Mouse (Mus musculus) gastrocnemius, postnatal 14 days (tissue): Measurements from ENCODE around the gene Chrnd. TPM values are rescaled to one million over a fixed set of nuclear protein-coding genes. Genes with fewer than 3 reads are reported as not detected.

Experiments used
- DNase-seq: peaks from one replicate; pipeline ENCODE4 v3.0.0; 2021; ENCODE audit warnings: mixed read lengths
- intact Hi-C: fragments of 180-260 bp; cut with DNase I; formaldehyde crosslinking; loops from one replicate; pipeline ENCODE4 v1.15.1; 2025; ENCODE audit warnings: low total_unique reads
- total RNA-seq, 2 experiments: library from RNA; stranded (reverse); gene quantifications; 2 replicates each; pipeline ENCODE4 v1.2.3; 2021

Gene Chrnd
- total RNA-seq, 2 experiments from 2014 or later = 4.4 to 5.2 TPM

DNA sequence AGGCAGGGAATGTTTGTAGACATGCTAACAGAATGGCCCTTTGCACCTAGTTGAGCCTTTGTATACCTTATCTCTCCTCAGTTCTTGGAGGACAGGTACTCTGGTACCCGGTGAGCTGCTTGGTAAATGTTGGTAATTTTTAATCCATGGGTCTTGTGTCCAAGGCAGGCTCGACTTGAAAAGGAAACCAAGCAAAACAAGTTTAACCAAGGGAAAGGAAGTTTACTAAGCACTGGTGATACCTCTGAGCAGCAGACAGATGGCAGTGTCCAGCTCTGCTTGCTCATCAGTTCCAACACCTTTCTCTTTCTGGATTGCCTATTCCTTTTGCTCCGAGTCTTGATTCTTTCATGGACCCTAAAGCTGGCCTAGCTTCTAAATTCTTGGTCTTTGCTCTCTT lies 27.5 kb downstream of the Chrnd start:
- intact Hi-C loops = no loop called here
- no peak for DNase-seq

DNA sequence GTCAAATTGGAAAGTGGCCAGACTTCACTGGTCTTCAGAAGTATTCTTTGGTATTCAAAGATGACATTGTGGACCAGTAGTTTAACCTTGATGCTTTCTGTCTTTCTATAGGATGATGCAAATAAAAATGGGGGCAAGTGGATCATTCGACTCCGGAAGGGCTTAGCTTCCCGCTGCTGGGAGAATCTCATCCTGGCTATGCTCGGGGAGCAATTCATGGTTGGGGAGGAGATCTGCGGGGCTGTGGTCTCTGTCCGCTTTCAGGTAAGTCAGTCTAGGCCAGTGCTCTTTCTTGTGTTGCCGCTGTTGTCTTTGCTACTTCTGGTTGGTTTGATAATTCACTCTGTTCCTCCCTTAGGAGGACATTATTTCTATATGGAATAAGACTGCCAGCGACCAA lies 35.3 kb downstream of the Chrnd start:
- intact Hi-C loops = no loop called here

DNA sequence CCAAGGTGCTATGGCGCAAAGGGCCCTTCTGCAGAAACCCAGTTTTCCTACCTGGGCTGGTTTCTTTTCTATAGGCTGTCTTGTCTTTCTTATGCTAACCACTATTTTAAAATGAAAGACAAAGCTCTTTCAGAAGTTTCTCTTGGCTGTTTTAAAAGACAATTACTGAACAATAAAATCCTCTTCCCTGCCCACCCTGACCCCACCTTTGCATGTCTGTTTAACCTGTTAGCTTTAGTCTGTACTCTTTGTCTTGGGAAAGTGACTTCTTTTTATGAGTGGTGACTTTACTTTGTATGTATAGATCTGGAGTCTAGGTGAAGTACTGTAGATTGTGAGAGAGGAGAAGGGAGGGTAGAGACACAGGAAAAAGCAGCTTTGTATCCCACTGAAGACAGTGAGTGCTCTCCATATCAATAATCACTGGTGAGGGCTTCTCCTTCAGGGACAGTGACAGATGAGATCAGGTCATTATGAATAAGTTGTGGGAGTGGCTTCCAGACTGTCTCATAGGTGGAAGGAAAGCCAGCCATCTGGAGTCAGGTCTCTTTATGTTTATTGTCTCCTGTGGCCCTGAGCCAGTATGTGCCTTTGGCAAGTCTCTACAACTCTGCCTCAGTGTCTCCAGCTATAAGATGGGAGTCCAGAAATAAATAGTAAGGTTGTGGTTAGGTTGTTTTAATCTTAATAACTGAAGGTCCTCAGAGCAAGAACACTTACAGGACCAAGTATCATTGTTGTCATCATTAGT lies 36.2 kb downstream of the Chrnd start:
- DNase-seq = no peak
- intact Hi-C loops = no loop called here

More for the DNA sequence above, 35.3 kb downstream of the Chrnd start:
- no peak for DNase-seq

DNA sequence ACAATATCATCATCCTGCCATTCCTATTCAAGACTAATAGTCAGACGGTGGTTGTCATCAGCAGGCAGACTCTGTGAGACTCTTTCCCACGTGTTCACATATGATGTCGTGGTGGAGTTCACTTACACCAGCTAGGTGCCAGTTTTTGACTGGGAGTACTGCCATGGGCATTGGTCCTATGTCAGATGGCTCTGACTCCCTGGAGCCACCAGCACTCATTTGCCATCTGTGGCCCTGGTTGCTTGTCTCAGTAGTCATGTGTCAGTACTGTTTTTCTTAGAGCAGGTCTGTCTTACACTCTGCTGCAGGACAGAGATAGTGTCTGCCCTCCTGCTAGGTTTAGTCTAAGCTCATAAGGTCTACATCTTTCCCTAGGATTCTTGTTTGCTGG lies 36.7 kb downstream of the Chrnd start:
- peak; percentile 38 for DNase-seq
- intact Hi-C loops = no loop called here

DNA sequence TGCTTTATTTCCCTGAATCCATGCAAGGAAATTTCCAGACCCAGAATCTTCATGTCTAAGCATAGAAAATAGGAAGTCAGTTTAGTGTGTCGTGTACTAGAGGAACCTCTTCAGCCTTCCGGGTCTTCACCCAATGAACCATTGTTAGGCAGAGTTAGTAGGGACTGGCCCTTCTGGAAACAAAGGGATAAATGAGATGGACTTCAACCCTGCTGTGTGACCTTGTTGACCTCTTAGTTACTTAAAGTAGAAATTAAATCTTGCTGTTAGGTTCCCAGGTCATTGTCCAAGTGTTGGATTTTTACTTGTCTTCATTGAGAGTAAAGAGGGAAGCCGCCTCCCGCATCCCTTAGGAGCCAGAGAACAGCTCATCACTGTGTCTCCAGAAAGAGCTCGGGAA lies 40.2 kb downstream of the Chrnd start:
- no peak for DNase-seq
- intact Hi-C loops = no loop called here

DNA sequence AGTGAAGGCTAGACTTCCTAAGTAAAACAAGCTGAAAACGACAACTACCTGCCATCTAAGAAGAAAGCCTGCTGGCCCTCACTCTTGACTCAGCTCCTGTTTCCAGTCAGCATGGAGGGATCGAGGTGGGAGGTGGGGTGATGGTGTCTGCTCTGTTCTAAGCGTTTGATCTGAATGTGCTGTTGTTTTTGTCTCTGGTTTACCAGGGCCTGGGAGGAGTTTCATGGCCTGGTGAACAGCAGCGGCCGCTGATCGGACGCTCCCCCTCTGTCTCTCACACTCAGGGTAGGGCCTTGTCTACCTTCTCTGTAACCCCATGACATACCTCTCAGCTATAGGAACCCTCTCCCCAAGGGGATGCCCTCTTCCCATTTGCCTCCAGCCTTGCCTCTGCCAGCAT lies 41.8 kb downstream of the Chrnd start:
- intact Hi-C loops = no loop called here
- no peak for DNase-seq

DNA sequence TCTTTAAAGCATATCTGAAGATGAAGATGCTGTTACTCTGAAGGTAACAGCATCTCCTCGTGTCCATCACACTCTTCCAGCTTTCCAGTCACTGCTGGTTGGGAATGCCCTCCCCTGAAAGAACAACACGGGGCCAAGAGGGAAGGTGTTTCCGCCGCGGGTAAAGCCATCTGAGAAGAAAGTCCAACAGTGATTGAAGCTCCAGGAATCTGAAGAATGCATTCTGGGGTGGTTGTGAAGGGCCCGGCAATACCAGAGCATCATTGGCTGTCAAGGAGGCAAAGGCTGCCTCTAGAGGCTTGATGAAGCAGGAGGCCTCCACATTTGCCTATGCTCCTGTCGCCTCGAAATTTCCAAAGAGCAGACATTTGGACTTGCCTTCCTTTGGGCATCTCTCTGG lies 48.6 kb downstream of the Chrnd start:
- intact Hi-C loops = no loop called here
- no peak for DNase-seq

DNA sequence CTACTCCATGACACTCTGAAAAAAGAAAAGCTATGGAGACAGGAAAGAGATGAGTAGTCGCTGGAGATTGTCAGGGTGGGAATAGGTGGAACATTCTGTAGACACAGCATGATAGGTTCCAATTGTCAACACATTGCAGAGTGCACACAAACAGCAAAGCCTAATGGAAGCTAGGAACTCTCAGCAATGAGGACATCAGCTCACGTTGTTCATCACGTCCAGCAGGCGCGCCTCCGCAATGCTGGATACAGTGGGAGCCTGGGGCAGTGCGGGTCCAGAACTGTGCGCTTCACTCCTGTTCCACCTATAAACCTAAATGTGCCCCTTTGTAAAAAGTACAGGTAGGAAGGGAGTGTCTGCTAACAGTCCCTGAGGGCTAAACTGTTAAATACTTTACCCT lies 52.6 kb downstream of the Chrnd start:
- intact Hi-C loops = no loop called here
- DNase-seq = no peak

DNA sequence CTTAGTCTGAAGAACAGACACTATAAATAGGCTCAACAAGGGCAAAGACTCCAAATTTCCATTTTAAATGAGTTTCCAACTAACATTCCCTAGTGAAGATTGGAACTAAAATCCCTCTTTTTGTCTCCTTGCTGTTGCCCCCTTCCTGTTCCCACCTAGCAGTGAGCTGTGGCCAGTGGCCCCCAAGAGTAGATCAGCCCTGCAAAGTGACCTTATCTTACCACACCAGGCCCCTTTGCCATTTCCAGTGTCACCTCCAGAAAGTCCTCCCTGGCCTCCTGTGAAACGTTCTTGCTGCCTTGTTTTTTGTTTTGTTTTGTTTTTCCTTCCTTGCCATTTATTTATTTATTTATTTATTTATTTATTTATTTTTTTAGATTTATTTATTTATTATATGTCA lies 55.0 kb downstream of the Chrnd start:
- DNase-seq = no peak
- intact Hi-C loops = no loop called here

DNA sequence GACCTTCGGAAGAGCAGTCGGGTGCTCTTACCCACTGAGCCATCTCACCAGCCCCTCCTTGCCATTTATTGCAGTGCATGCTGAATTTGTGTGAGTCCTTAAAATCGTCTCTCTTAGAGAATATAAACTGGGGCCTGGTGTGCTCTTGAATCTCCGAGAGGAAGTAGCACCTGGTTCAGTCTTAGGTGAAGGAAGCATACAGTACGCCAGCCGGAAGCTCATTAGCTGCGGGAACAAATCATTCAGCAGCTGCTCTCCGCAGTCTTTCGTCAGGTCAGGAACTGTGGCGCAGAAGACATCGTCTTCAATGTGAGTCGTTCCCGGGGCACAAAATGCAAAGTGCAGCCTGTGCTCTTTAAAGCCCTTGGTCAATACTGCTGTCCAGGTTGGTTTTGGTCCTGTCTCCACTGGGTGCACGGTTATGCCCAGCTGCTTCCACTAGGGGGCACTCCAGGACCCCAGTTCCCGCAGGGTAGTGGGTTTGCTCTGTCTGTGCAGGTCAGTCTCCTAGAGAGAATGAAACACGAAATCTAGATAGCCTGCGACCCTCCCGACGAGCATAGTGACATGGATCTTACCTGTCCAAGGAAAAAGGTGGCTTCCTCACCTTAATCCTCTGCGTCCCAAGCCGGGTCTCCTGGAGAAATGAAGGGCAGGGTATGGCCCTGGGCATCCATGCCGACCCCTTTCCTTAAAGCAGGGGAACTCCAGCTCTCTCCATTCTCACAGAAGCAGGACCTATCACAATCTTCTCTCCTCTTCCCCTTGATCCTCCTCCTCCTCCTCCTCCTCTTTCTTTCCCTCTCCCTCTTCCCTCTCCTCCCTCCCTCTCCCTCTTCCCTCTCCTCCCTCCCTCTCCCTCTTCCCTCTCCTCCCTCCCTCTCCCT lies 55.8 kb downstream of the Chrnd start:
- peak; percentile 77 for DNase-seq
- intact Hi-C loops = loop anchor here (2.0 kb wide), 1 partner anchor 47 kb away; no protein-coding TSS in a partner anchor

Other genes starting within 250 kb of the Chrnd start
- gene Alppl2, start 100.7 kb upstream of the Chrnd start, total RNA-seq = not detected
- not detected for gene Alpi, start 89.0 kb upstream of the Chrnd start, total RNA-seq
- not detected for gene Akp3, start 65.6 kb upstream of the Chrnd start, total RNA-seq
- not detected for gene Ecel1, start 34.1 kb upstream of the Chrnd start, total RNA-seq
- gene Prss56, start 7.3 kb upstream of the Chrnd start, total RNA-seq = not detected
- 1 to 10 TPM; 1.5 to 1.7 TPM for gene Chrng, start 14.1 kb downstream of the Chrnd start, total RNA-seq
- 10 to 100 TPM; 54.3 to 61.6 TPM for gene Eif4e2, start 23.3 kb downstream of the Chrnd start, total RNA-seq
- gene Efhd1, start 73.8 kb downstream of the Chrnd start, total RNA-seq = 10 to 100 TPM in 1 of 2 experiments, 1 to 10 TPM in 1; 5.8 to 14.6 TPM
- 10 to 100 TPM; 32.3 to 36.5 TPM for gene Gigyf2, start 136.4 kb downstream of the Chrnd start, total RNA-seq
- gene Kcnj13, start 204.1 kb downstream of the Chrnd start, total RNA-seq = not detected